Mouse (Mus musculus) midbrain, embryonic 14.5 days (tissue): ENCODE measurements at regions not wholly inside any gene's neighbourhood (a gene's known extent, or its start where the extent isn't known, plus 50 kb on each side); places are given as distances from the start of the nearest gene placed in this dataset.

Source experiments
- ATAC-seq: fragments of 200-750 bp; cut with Nextera tagmentation; 2 replicates; pipeline ENCODE4 v1.8.0; 2017; ENCODE audit warnings: moderate number of reproducible peaks, moderate library complexity; ENCODE audit not compliant: low FRiP score, low TSS enrichment
- DNase-seq: peaks from one replicate; pipeline ENCODE4 v3.0.0-alpha.2; 2015
- H3K27ac ChIP-seq: fragments of 300-500 bp; sonication (generic); replicated peaks from 2 replicates; pipeline ENCODE4 v1.5.1; 2014; ENCODE audit warnings: mild to moderate bottlenecking, low read depth, low read length, moderate library complexity
- H3K27me3 ChIP-seq: fragments of 300-500 bp; sonication (generic); 2 replicates; pipeline ENCODE4 v1.6.1; 2014; ENCODE audit warnings: low read length, control low read depth, mixed read lengths; ENCODE audit not compliant: control insufficient read depth, insufficient read depth
- H3K36me3 ChIP-seq: fragments of 300-500 bp; sonication (generic); 2 replicates; pipeline ENCODE4 v1.6.1; 2014; ENCODE audit warnings: low read length, control low read depth; ENCODE audit not compliant: control insufficient read depth, insufficient read depth
- H3K4me1 ChIP-seq: fragments of 300-500 bp; sonication (generic); 2 replicates; pipeline ENCODE4 v1.6.1; 2014; ENCODE audit warnings: mild to moderate bottlenecking, antibody characterized with exemption, low read length, control low read depth; ENCODE audit not compliant: control insufficient read depth, insufficient read depth
- H3K4me2 ChIP-seq: fragments of 300-500 bp; sonication (generic); 2 replicates; pipeline ENCODE4 v1.6.1; 2014; ENCODE audit warnings: mild to moderate bottlenecking, low read length, moderate library complexity
- H3K4me3 ChIP-seq: fragments of 300-500 bp; sonication (generic); replicated peaks from 2 replicates; pipeline ENCODE4 v1.5.1; 2014; ENCODE audit warnings: low read depth, low read length
- H3K9ac ChIP-seq: fragments of 300-500 bp; sonication (generic); replicated peaks from 2 replicates; pipeline ENCODE4 v1.6.1; 2014; ENCODE audit warnings: mild to moderate bottlenecking, low read length, moderate library complexity
- H3K9me3 ChIP-seq: fragments of 300-500 bp; sonication (generic); 2 replicates; pipeline ENCODE4 v1.6.1; 2016; ENCODE audit warnings: low read length, control low read depth, mixed read lengths; ENCODE audit not compliant: control insufficient read depth
- WGBS: fragments of 180-500 bp; shearing (Covaris S2); extraction: QIAGEN DNeasy Blood & Tissue Kit; methylation state at CpG from one replicate; pipeline ENCODE4 v1.1.7; 2014; 5-methylcytosine and 5-hydroxymethylcytosine counted together

DNA sequence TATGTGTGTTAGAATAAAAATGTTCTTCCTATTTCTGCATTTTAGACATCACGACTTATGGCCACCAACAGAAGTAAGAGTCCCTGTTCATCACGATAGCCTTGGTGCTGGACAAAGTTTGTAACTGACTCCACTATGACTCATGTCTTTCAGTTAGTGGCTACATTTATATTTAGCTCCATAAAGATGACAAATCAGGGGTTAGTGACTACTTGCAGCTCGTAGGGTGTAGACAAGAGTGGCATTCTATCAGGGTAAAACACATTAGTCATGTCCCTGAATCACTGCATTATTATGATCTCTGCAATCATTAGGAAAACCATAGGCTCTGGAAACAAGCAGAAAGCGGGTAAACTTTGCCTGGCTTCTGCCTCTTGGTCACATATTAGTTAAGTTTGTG, 252.4 kb upstream of the Dnajc19 start:
- H3K9me3 ChIP-seq: no peaks in the 10 kb centered on the region
- no peak overlapping the region for H3K4me2 ChIP-seq
- WGBS: 93% methylated on average over 4 of the region's 4 CpGs
- no peaks in the 10 kb centered on the region for H3K36me3 ChIP-seq
- no peak for DNase-seq
- no peak for ATAC-seq
- peaks cover 21% of the 10 kb centered on the region for H3K4me1 ChIP-seq
- no peaks in the 10 kb centered on the region for H3K27me3 ChIP-seq
- H3K4me3 ChIP-seq: no peak overlapping the region
- no peak overlapping the region for H3K9ac ChIP-seq
- H3K27ac ChIP-seq: no peak overlapping the region

DNA sequence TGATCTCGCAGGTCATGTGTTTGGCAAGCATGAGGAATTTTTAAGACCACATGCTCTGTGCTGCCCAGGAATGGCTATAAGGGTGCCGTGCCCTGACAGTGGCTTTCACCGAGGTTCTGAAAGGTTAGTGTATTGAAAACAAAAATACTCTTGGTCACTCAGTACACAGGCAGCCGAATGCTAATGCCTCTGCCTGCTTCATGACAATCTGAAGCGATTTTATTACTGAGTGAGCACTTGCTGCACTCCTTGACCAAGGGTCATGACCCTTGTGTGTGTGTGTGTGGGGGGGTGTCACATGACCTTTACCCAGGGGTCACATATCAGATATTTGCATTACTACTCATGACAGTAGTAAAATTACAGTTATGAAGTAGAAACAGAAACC, 250.8 kb upstream of the Dnajc19 start:
- Histone ChIP-seq H3K4me2 (peak overlapping the region; percentile 21; the same call in 1 of the 2 replicates), H3K4me1 (peaks cover 21% of the 10 kb centered on the region), H3K27ac (no peak overlapping the region), H3K36me3 (no peaks in the 10 kb centered on the region), H3K27me3 (no peaks in the 10 kb centered on the region), H3K9ac (no peak overlapping the region; the same call in 1 of the 2 replicates), H3K4me3 (no peak overlapping the region), H3K9me3 (no peaks in the 10 kb centered on the region)
- DNase-seq: no peak
- WGBS: 51% methylated on average over 5 of the region's 5 CpGs
- ATAC-seq: no peak

DNA sequence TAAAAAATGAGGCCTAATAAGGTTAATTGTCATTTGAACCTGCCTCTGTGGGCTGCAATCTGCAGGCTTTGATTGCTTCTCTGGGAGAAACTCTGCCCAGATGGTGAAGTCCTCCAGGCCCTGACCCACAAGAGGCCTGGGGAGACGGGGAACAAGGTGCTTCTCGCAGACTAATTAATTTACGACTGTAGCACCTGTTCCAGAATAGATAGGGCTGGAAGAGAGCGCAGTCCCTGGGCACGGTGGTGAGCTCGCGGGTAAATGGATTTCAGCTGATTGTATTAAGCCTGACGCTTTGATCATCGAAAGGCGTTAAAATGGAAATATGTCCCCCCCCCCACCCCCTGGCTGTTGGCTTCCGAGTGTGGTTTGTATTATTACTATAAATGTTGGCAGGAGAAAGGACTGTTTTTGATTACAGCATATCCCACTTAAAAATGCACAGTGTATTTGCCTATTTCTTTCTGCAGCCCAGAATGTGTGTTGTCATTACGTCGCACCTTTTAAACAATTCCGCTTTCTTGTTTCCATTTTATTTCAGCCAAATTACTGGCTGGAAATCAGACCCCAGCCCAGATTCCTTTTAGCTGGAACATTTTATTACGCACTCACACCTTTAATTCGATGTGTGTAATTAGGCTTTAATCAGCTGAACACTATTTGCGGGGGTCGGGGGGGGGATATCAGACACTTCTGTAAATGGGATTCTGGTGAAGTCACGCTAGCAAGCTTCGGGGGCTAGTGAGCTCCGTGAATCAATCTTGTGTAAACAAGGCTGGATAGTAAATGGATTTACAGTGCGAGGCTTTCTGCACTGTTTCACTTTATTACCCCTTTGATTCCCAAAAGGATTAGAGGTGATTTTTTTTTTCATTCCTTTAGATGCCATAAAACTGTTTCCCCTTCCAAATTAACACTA, 250.1 kb upstream of the Dnajc19 start:
- WGBS: 30% methylated on average over 22 of the region's 22 CpGs
- H3K9ac ChIP-seq: no peak overlapping the region; the same call in 1 of the 2 replicates
- no peaks in the 10 kb centered on the region for H3K36me3 ChIP-seq
- peaks cover 21% of the 10 kb centered on the region for H3K4me1 ChIP-seq
- H3K9me3 ChIP-seq: no peaks in the 10 kb centered on the region
- DNase-seq: peak; percentile 69
- peak overlapping the region; percentile 21 for H3K4me2 ChIP-seq
- peak overlapping the region; percentile 21; the same call in 1 of the 2 replicates for H3K27ac ChIP-seq
- no peak overlapping the region for H3K4me3 ChIP-seq
- H3K27me3 ChIP-seq: no peaks in the 10 kb centered on the region
- ATAC-seq: peak; percentile 76

DNA sequence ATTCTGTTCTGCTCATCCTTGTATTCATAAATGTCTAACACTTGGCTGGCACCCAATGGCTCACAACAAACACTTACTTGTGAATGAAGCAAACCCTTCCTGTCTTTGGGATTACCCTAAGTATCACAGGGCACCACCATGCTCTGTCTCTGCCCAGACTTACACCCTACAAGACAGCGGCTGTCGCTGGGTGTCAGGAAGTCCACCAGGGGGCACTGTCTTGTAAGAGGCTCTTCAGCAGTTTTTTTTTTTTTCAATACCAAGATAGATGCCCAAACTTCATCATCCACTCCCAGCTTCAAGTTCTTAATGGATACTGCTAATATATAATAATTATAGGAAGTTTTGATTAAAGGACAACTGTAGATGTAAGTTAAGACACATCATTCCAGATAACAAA, 247.7 kb upstream of the Dnajc19 start:
- ATAC-seq (no peak), DNase-seq (peak; percentile 78)
- Histone ChIP-seq H3K27ac (no peak overlapping the region), H3K9me3 (no peaks in the 10 kb centered on the region), H3K27me3 (no peaks in the 10 kb centered on the region), H3K4me1 (peaks cover 21% of the 10 kb centered on the region), H3K4me3 (no peak overlapping the region), H3K36me3 (no peaks in the 10 kb centered on the region), H3K9ac (no peak overlapping the region), H3K4me2 (no peak overlapping the region)
- 20% methylated on average over 2 of the region's 2 CpGs for WGBS

DNA sequence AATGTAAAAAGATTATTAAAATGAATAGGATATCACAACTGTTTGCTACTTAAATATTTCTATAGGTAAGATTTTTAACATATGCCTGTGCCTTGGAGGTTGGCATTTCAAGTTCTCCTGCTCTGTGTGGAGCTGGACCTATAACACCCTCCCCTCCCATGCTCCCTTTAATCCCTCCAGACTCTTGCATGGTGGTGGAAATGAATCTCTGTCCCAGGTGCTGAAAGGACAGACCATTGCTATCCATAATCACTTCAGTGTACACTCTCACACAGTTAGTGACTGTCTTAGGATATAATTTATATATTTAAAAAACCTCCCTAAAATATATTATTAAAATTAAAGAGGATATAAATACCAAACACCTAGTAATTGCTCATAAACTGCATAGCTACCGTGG, 244.5 kb upstream of the Dnajc19 start:
- Histone ChIP-seq H3K9me3 (no peaks in the 10 kb centered on the region), H3K4me3 (no peak overlapping the region), H3K4me1 (peaks cover 21% of the 10 kb centered on the region), H3K9ac (no peak overlapping the region), H3K4me2 (no peak overlapping the region), H3K36me3 (no peaks in the 10 kb centered on the region), H3K27ac (no peak overlapping the region), H3K27me3 (no peaks in the 10 kb centered on the region)
- ATAC-seq (no peak), DNase-seq (no peak)
- 98% methylated on average over 1 of the region's 1 CpGs for WGBS

DNA sequence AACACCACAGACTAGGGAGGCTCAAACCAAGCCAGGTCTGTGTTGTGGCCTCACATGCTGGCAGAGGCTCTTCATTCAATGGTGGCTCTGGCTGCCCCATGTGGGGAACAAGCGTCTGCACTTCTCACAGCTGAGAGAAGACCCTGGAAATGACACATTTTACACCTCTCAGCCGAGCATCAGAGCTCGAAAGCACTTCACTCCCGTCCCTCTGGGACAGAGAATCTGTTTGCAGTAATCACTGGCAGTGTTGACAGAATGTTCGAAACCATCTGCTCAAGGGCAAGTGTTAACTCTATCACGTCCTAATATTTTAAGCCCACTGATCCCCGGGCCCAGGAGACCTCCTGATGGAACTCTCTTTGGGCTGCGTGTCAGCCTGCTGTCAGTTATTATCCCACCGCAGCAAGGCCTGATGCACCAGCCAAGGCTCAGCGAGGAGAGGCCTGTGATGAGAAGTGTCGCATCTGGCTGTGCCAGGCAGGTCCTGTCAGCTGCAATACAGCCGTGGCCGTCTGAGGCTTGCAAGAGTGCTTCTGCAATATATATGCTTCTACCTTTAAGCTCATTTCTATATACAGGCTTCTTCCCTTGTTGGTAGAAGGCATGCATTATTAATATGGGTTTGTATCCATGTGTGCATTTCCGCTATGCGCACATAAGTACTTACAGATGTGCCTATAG, 241.5 kb upstream of the Dnajc19 start:
- H3K4me2 ChIP-seq: 0 out of 2 replicates have a peak overlapping the region, but pooled peaks have one; percentile 7
- peaks cover 17% of the 10 kb centered on the region for H3K4me1 ChIP-seq
- 19% methylated on average over 15 of the region's 15 CpGs for WGBS
- H3K9ac ChIP-seq: no peak overlapping the region
- ATAC-seq: peak; percentile 78
- DNase-seq: peak; percentile 83
- no peak overlapping the region for H3K4me3 ChIP-seq
- no peaks in the 10 kb centered on the region for H3K9me3 ChIP-seq
- H3K27ac ChIP-seq: no peak overlapping the region
- H3K36me3 ChIP-seq: no peaks in the 10 kb centered on the region
- no peaks in the 10 kb centered on the region for H3K27me3 ChIP-seq

DNA sequence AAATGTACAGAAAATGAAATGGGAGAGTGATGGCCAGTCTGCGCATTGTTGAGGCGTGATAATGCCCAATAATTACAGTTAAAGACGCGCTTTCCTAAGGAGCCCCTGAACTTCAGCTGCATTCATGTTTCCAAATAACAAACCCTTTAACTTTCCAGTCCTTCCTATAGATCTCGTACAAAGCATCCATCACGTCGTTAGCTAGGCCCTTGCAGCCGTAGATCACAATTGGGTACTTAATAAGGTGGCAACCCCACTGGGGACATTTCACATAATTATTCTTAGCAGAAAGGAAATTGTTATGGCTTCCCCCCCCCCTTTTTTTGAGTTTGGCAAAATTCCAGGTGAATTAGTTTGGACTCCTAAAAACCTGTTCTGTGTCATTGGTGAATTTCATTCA, 233.7 kb upstream of the Dnajc19 start:
- no peak for DNase-seq
- Histone ChIP-seq H3K27ac (no peak overlapping the region), H3K9ac (no peak overlapping the region), H3K27me3 (no peaks in the 10 kb centered on the region), H3K4me3 (no peak overlapping the region), H3K4me2 (no peak overlapping the region), H3K4me1 (peaks cover 17% of the 10 kb centered on the region), H3K36me3 (no peaks in the 10 kb centered on the region), H3K9me3 (no peaks in the 10 kb centered on the region)
- WGBS: 55% methylated on average over 8 of the region's 8 CpGs
- ATAC-seq: no peak

DNA sequence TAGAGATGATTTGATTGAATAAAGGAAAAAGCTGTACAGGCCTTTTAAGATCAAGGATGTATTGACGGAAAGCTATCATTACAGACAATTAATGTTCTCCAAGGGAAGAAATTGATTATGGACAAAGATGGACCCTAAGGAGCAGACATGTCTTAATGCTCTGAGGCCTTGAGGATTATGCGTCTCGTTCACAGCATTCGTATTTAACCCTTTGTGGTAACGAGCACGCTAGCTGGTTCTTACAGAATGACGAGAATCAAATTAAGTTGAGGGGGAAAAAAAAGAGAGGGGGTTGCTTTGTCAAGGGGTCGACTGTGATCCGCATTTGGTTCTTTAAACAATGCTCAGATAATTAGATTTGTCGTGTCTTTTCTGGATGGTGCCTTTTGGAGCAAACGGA, 233.3 kb upstream of the Dnajc19 start:
- Histone ChIP-seq H3K4me3 (no peak overlapping the region), H3K9me3 (no peaks in the 10 kb centered on the region), H3K9ac (no peak overlapping the region), H3K27me3 (no peaks in the 10 kb centered on the region), H3K27ac (no peak overlapping the region), H3K4me2 (no peak overlapping the region), H3K4me1 (peaks cover 17% of the 10 kb centered on the region), H3K36me3 (no peaks in the 10 kb centered on the region)
- DNase-seq (peak; percentile 58), ATAC-seq (no peak)
- 29% methylated on average over 11 of the region's 11 CpGs for WGBS
